Mouse (Mus musculus): ENCODE results near the gene Nfic. TPM values are rescaled to one million over a fixed set of nuclear protein-coding genes. Genes with fewer than 3 reads are reported as not detected.

Nfic gene
- polyA plus RNA-seq, 1 experiment from 2014 or later: 82.8 TPM

- ATAC-seq (ENCODE audit: low FRiP score, low read depth): peak; percentile 96
- H3K4me3 ChIP-seq: peak within 1 kb of the TSS; percentile 88
- H3K36me3 ChIP-seq: peaks cover 18% of the 10 kb centered on the region
- H3K27me3 ChIP-seq: peaks cover 18% of the 10 kb centered on the region
- no peaks in the 10 kb centered on the region for H3K9me3 ChIP-seq
- peaks cover 36% of the 10 kb centered on the region for H3K4me1 ChIP-seq
- H3K4me2 ChIP-seq (replicated peaks): peak within 1 kb of the TSS; percentile 93
- peak within 1 kb of the TSS; percentile 94 for H3K9ac ChIP-seq
- under 1% methylated on average over 54 of the region's 54 CpGs for WGBS
- peak within 1 kb of the TSS; percentile 63 for H3K27ac ChIP-seq
These were observed 104.9 kb downstream of the Nfic start, which contains the start of gene Hmg20b for GRCm38 (mm10) chr10:81350351-81351063. Hmg20b (minus strand) TSS chr10:81350480.

DNA sequence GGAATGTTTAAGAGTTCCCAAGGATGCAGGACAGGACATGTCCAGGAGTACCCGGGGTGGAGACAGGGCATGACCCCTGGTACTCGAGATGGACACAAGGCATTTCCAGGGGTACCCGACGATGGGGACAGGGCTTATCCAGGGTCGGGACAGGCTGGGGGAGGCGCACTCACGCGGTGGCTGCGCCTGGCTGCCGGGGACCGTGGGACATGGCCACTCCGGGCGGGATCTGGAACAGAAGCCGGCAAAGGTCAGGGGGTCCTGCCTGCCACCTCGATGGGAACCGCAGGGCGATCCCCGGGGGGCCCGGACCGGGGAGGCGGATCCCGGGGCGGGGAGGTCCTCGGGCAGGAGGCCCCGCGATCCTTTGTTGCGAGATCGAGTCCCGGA, 105.5 kb downstream of the Nfic start:
- peaks cover 36% of the 10 kb centered on the region for H3K4me1 ChIP-seq
- H3K4me2 ChIP-seq (replicated peaks): peak overlapping the region; percentile 93
- peak overlapping the region; percentile 63 for H3K27ac ChIP-seq
- H3K9ac ChIP-seq: peak overlapping the region; percentile 94
- peaks cover 24% of the 10 kb centered on the region for H3K27me3 ChIP-seq
- H3K36me3 ChIP-seq: peaks cover 23% of the 10 kb centered on the region
- H3K9me3 ChIP-seq: no peaks in the 10 kb centered on the region
- ATAC-seq (ENCODE audit: low FRiP score, low read depth): peak; percentile 28
- H3K4me3 ChIP-seq: peak overlapping the region; percentile 88
- WGBS: under 1% methylated on average over 25 of the region's 29 CpGs

DNA sequence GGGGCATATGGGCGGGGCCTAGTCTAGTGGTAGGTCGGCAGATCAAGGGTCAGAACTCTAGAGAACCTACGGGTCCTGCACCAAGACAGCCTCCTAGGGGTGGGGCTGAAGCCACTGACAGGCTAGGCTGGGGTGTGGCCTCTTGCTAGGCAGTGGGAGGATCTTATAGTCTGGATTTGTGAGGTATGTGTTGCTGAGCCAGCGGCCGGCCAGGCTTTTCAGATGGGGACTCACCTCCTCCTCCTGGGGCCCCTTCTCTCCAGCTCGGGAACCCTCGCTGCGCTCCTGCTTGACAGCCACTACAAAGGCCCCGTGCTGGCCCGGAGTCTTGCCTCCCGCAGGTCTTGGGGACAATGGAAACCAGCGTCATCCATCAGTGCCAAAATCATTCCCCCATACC, 106.3 kb downstream of the Nfic start:
- Histone ChIP-seq H3K36me3 (peaks cover 23% of the 10 kb centered on the region), H3K4me3 (peak overlapping the region; percentile 88), H3K27ac (0 out of 2 replicates have a peak overlapping the region, but pooled peaks have one; percentile 15), H3K9me3 (no peaks in the 10 kb centered on the region), H3K27me3 (peaks cover 31% of the 10 kb centered on the region), H3K4me1 (peaks cover 34% of the 10 kb centered on the region), H3K9ac (peak overlapping the region; percentile 94), H3K4me2 (replicated peaks) (peak overlapping the region; percentile 93)
- WGBS: 7% methylated on average over 12 of the region's 12 CpGs
- no peak for ATAC-seq (ENCODE audit: low FRiP score, low read depth)

GRCm38 (mm10) chr10:81346453-81347067, 108.9 kb downstream of the Nfic start:
- Histone ChIP-seq H3K27me3 (peaks cover 57% of the 10 kb centered on the region), H3K27ac (no peak overlapping the region), H3K4me2 (replicated peaks) (peak overlapping the region; percentile 63), H3K9me3 (no peaks in the 10 kb centered on the region), H3K4me1 (peaks cover 41% of the 10 kb centered on the region), H3K9ac (peak overlapping the region; percentile 58), H3K4me3 (peak overlapping the region; percentile 37), H3K36me3 (peaks cover 23% of the 10 kb centered on the region)
- 6% methylated on average over 55 of the region's 55 CpGs for WGBS
- no peak for ATAC-seq (ENCODE audit: low FRiP score, low read depth)

Small RNAs within 50 kb of the gene (microRNA-seq; reads per million reads assigned to microRNA genes)
- gene Gm25595 (not detected), gene Mir1191b (not detected), gene Mir6913 (not detected)

Other genes starting within 250 kb of the Nfic start
- 0.20 and 0.43 TPM in 2 replicates for gene Atcay, start 224.8 kb downstream of the Nfic start, polyA plus RNA-seq (2015; fragmentation: Nextera tagmentation; extraction: Ambion mirVana)
- gene Zfr2, start 222.5 kb downstream of the Nfic start, polyA plus RNA-seq (2015; fragmentation: Nextera tagmentation; extraction: Ambion mirVana): 11.5 and 11.6 TPM in 2 replicates
- gene Matk, start 202.7 kb downstream of the Nfic start, polyA plus RNA-seq (2015; fragmentation: Nextera tagmentation; extraction: Ambion mirVana): 4.7 and 5.4 TPM in 2 replicates
- 206 and 213 TPM in 2 replicates for gene Mrpl54, start 188.7 kb downstream of the Nfic start, polyA plus RNA-seq (2015; fragmentation: Nextera tagmentation; extraction: Ambion mirVana)
- 63.3 and 63.5 TPM in 2 replicates for gene Apba3, start 188.7 kb downstream of the Nfic start, polyA plus RNA-seq (2015; fragmentation: Nextera tagmentation; extraction: Ambion mirVana)
- gene Tjp3, start 164.1 kb downstream of the Nfic start, polyA plus RNA-seq (2015; fragmentation: Nextera tagmentation; extraction: Ambion mirVana): 2.6 and 2.9 TPM in 2 replicates
- 51.5 and 58.5 TPM in 2 replicates for gene Pip5k1c, start 162.7 kb downstream of the Nfic start, polyA plus RNA-seq (2015; fragmentation: Nextera tagmentation; extraction: Ambion mirVana)
- gene Cactin, start 134.5 kb downstream of the Nfic start, polyA plus RNA-seq (2015; fragmentation: Nextera tagmentation; extraction: Ambion mirVana): 41.8 and 42.3 TPM in 2 replicates
- gene Tbxa2r, start 126.9 kb downstream of the Nfic start, polyA plus RNA-seq (2015; fragmentation: Nextera tagmentation; extraction: Ambion mirVana): 5.2 and 7.8 TPM in 2 replicates
- 0.06 TPM in 1 of 2 replicates, not detected in the other for gene Gipc3, start 112.4 kb downstream of the Nfic start, polyA plus RNA-seq (2015; fragmentation: Nextera tagmentation; extraction: Ambion mirVana)
- gene Hmg20b, start 105.2 kb downstream of the Nfic start, polyA plus RNA-seq (2015; fragmentation: Nextera tagmentation; extraction: Ambion mirVana): 106 and 109 TPM in 2 replicates
- gene Mfsd12, start 98.1 kb downstream of the Nfic start, polyA plus RNA-seq (2015; fragmentation: Nextera tagmentation; extraction: Ambion mirVana): 12.2 and 13.6 TPM in 2 replicates
- gene 4930404N11Rik, start 89.8 kb downstream of the Nfic start, polyA plus RNA-seq (2015; fragmentation: Nextera tagmentation; extraction: Ambion mirVana): 0.97 and 1.0 TPM in 2 replicates
- 111 and 112 TPM in 2 replicates for gene Fzr1, start 77.1 kb downstream of the Nfic start, polyA plus RNA-seq (2015; fragmentation: Nextera tagmentation; extraction: Ambion mirVana)
- 72.7 and 79.4 TPM in 2 replicates for gene Dohh, start 71.2 kb downstream of the Nfic start, polyA plus RNA-seq (2015; fragmentation: Nextera tagmentation; extraction: Ambion mirVana)
- 3.3 and 4.0 TPM in 2 replicates for gene Gm48551, start 71.2 kb downstream of the Nfic start, polyA plus RNA-seq (2015; fragmentation: Nextera tagmentation; extraction: Ambion mirVana)
- gene Gm48552, start 66.6 kb downstream of the Nfic start, polyA plus RNA-seq (2015; fragmentation: Nextera tagmentation; extraction: Ambion mirVana): 1.7 and 1.9 TPM in 2 replicates
- 4.2 and 4.7 TPM in 2 replicates for gene Smim24, start 62.6 kb downstream of the Nfic start, polyA plus RNA-seq (2015; fragmentation: Nextera tagmentation; extraction: Ambion mirVana)
- 1.6 TPM in 2 replicates for gene Celf5, start 27.1 kb upstream of the Nfic start, polyA plus RNA-seq (2015; fragmentation: Nextera tagmentation; extraction: Ambion mirVana)
- gene Ncln, start 40.8 kb upstream of the Nfic start, polyA plus RNA-seq (2015; fragmentation: Nextera tagmentation; extraction: Ambion mirVana): 98.0 and 102 TPM in 2 replicates
- gene S1pr4, start 44.5 kb upstream of the Nfic start, polyA plus RNA-seq (2015; fragmentation: Nextera tagmentation; extraction: Ambion mirVana): 0.28 and 0.53 TPM in 2 replicates
- gene Gna15, start 68.6 kb upstream of the Nfic start, polyA plus RNA-seq (2015; fragmentation: Nextera tagmentation; extraction: Ambion mirVana): 1.6 and 1.9 TPM in 2 replicates
- 89.8 and 89.9 TPM in 2 replicates for gene Gna11, start 89.6 kb upstream of the Nfic start, polyA plus RNA-seq (2015; fragmentation: Nextera tagmentation; extraction: Ambion mirVana)
- 477 and 492 TPM in 2 replicates for gene Aes, start 103.9 kb upstream of the Nfic start, polyA plus RNA-seq (2015; fragmentation: Nextera tagmentation; extraction: Ambion mirVana)
- gene Tle2, start 118.9 kb upstream of the Nfic start, polyA plus RNA-seq (2015; fragmentation: Nextera tagmentation; extraction: Ambion mirVana): 68.8 and 69.8 TPM in 2 replicates
- gene Tle6, start 145.4 kb upstream of the Nfic start, polyA plus RNA-seq (2015; fragmentation: Nextera tagmentation; extraction: Ambion mirVana): 13.8 and 18.4 TPM in 2 replicates
- 1.3 and 1.5 TPM in 2 replicates for gene BC025920, start 150.6 kb upstream of the Nfic start, polyA plus RNA-seq (2015; fragmentation: Nextera tagmentation; extraction: Ambion mirVana)
- gene Sirt6, start 172.2 kb upstream of the Nfic start, polyA plus RNA-seq (2015; fragmentation: Nextera tagmentation; extraction: Ambion mirVana): 60.3 and 61.9 TPM in 2 replicates
- gene Ankrd24, start 172.9 kb upstream of the Nfic start, polyA plus RNA-seq (2015; fragmentation: Nextera tagmentation; extraction: Ambion mirVana): 11.6 and 12.1 TPM in 2 replicates
- 5.1 and 5.3 TPM in 2 replicates for gene Gm10778, start 193.4 kb upstream of the Nfic start, polyA plus RNA-seq (2015; fragmentation: Nextera tagmentation; extraction: Ambion mirVana)
- gene Zfp433, start 249.2 kb upstream of the Nfic start, polyA plus RNA-seq (2015; fragmentation: Nextera tagmentation; extraction: Ambion mirVana): 15.2 and 16.1 TPM in 2 replicates